Mouse (Mus musculus) liver, adult 2 months (tissue): Measurements from ENCODE around the gene Cryzl2. TPM values are rescaled to one million over a fixed set of nuclear protein-coding genes. Genes with fewer than 3 reads are reported as not detected.

ENCODE experiments used
- DNase-seq: peaks from one replicate; pipeline ENCODE4 v3.0.0-alpha.2; 2011; ENCODE audit warnings: low read depth, low spot score; ENCODE audit errors: extremely low read depth
- H3K27ac ChIP-seq: fragments of 200-500 bp; replicated peaks from 2 replicates; pipeline ENCODE4 v1.5.1; 2012; ENCODE audit warnings: low read depth, mild to moderate bottlenecking, control low read depth, inconsistent platforms, low read length; ENCODE audit not compliant: insufficient read depth
- H3K27me3 ChIP-seq: fragments of 200-500 bp; 2 replicates; pipeline ENCODE4 v1.6.1; 2012; ENCODE audit warnings: mild to moderate bottlenecking, moderate library complexity, low read length, inconsistent platforms; ENCODE audit not compliant: control insufficient read depth, insufficient read depth
- H3K36me3 ChIP-seq: fragments of 200-500 bp; 2 replicates; pipeline ENCODE4 v1.6.1; 2012; ENCODE audit warnings: low read length, inconsistent platforms; ENCODE audit not compliant: control insufficient read depth, insufficient read depth
- H3K4me1 ChIP-seq: fragments of 200-500 bp; 2 replicates; pipeline ENCODE4 v1.6.1; 2011; ENCODE audit warnings: low read length; ENCODE audit not compliant: control insufficient read depth, insufficient read depth
- H3K4me3 ChIP-seq: fragments of 200-500 bp; 2 replicates; pipeline ENCODE4 v1.5.1; 2011; ENCODE audit warnings: low read depth, mild to moderate bottlenecking, control low read depth, low read length, moderate library complexity; ENCODE audit not compliant: insufficient read depth
- H3K79me2 ChIP-seq: fragments of 200-500 bp; 2 replicates; pipeline ENCODE4 v1.6.1; 2012; ENCODE audit warnings: inconsistent platforms, mild to moderate bottlenecking, low read length, moderate library complexity; ENCODE audit not compliant: control insufficient read depth, insufficient read depth
- H3K9ac ChIP-seq: fragments of 200-500 bp; 2 replicates; pipeline ENCODE4 v1.6.1; 2012; ENCODE audit warnings: low read depth, mild to moderate bottlenecking, control low read depth, inconsistent platforms, low read length
- CTCF ChIP-seq: fragments of 200-500 bp; IDR thresholded peaks from 2 replicates; pipeline ENCODE4 v1.5.1; 2011; ENCODE audit warnings: low read depth, low read length, control low read depth
- POLR2A ChIP-seq: fragments of 200-500 bp; IDR thresholded peaks from 2 replicates; pipeline ENCODE4 v1.6.1; 2011; ENCODE audit warnings: low read length, control low read depth; ENCODE audit not compliant: insufficient read depth; ENCODE audit errors: extremely low read depth
- WGBS: fragments of 180-500 bp; shearing (Covaris S2); methylation state at CpG from one replicate; pipeline ENCODE4 v1.1.7; 2018; 5-methylcytosine and 5-hydroxymethylcytosine counted together
- polyA plus RNA-seq: library from polyadenylated mRNA; depleted of rRNA; stranded (reverse); fragments of >200 nt; gene quantifications from 2 replicates; pipeline ENCODE4 v1.2.3, GENCODE M21; 2012
- total RNA-seq: library from RNA; depleted of rRNA; stranded (reverse); fragments of >200 nt; gene quantifications from 2 replicates; pipeline ENCODE4 v1.2.3, GENCODE M21; 2014

Cryzl2 gene
- total and polyA plus RNA-seq, 2 experiments: 22.7 to 31.0 TPM

DNA sequence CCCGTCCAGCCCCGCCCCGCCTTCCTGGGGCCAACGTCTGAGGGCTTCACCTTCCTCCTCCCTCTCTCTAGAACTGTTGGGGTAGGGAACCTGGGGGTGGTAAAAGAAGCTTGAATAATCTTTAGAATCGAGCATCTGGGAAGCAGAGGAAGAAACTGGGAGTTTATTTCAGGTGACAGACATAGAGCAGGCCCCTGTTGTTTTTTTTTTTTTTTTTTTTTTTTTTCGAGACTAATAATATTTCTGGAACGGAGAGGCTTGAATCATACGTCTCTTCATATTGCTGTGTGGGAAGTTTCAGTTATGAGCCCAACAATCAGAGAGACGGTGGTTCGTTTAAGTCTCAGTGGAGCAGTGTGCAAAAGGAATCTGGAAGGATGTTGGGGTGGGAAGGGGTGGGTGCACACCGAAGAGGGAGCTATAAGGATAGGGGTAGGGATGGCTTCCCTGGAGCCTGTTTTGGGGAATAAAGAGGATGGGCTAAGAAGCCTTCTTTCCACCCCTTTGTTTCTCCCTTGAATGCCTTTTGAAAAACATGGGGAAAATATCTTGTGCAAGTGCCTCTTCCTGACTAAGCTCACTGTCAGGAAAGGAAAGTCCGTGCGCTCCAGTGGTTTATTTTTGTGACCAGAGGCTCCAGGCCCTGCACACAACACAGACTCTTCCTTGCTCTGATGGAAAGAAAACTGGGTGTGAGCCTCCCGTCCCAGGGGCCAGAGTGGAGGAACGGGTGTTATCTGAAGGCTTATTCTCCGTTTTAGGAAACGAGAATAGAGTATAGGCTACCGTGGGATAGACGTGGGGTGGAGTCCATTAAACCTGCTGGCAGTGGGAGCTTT is 14.4 kb upstream of the Cryzl2 start:
- Histone ChIP-seq H3K4me3 (no peak overlapping the region), H3K36me3 (no peaks in the 10 kb centered on the region), H3K79me2 (no peaks in the 10 kb centered on the region), H3K27me3 (no peaks in the 10 kb centered on the region), H3K4me1 (peaks cover 5% of the 10 kb centered on the region; the same call in 1 of the 2 replicates), H3K9ac (no peak overlapping the region), H3K27ac (peak overlapping the region; percentile 87)
- 61% methylated on average over 19 of the region's 19 CpGs for WGBS
- no peak for TF ChIP-seq CTCF
- no peak for TF ChIP-seq POLR2A
- DNase-seq: no peak

DNA sequence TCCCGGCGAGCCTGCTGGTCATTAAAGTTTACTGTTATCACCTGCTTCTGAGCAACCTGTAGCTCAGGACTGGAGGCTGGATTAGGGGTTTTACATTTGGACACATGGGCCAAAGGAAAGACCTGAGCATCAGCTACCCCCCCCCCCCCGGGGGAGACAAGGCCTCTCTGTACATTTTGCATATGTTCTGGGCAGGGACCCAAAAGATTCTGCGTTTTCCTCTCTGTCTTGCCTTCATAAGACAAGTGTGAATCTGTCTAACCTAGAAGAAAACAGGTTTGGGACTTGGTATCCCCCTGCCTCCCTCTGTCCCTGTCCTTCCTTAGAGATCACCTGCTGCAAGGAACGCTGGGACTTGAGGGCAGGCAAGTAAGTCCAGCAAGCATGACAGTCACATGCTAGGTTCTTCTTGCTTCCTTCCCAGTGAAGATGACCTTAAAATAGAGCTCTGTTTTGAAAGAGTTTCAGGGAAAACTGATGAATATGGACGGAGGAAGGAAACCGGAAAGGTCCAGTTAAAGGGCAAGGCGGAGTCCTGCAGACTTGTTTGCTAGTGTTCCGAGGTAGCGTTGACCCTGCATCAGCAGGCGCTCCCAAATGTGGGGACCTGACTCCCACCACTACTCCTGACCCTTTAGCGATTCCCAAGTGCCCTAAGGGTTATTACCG is 13.6 kb upstream of the Cryzl2 start:
- DNase-seq: peak; percentile 39
- H3K36me3 ChIP-seq: no peaks in the 10 kb centered on the region
- H3K4me1 ChIP-seq: peaks cover 5% of the 10 kb centered on the region; the same call in 1 of the 2 replicates
- H3K27ac ChIP-seq: peak overlapping the region; percentile 71
- no peaks in the 10 kb centered on the region for H3K79me2 ChIP-seq
- no peak overlapping the region for H3K4me3 ChIP-seq
- no peak overlapping the region for H3K9ac ChIP-seq
- 69% methylated on average over 13 of the region's 13 CpGs for WGBS
- no peak for TF ChIP-seq CTCF
- TF ChIP-seq POLR2A: no peak
- no peaks in the 10 kb centered on the region for H3K27me3 ChIP-seq

DNA sequence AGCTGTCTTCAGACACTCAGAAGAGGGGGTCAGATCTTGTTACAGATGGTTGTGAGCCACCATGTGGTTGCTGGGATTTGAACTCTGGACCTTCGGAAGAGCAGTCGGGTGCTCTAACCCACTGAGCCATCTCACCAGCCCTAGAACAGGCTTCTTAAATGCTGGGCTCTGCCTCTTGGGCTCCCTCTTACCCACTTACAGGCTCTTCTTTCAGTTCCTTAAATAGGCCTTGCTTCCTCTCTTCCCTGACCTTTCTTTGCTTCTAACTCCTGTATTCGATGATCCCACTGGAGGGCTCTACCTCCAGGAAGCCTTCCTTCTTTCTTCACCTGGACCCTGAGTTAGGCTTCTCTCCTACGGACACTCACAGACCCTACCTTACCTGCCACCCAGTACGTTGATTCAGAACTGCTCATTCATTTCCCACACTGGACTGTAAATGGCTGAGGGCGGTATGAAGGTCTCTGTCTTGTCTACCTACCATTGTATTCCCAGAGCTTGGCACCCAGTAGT is 12.9 kb upstream of the Cryzl2 start:
- H3K27ac ChIP-seq: peak overlapping the region; percentile 27
- H3K79me2 ChIP-seq: no peaks in the 10 kb centered on the region
- H3K4me3 ChIP-seq: no peak overlapping the region
- no peaks in the 10 kb centered on the region for H3K36me3 ChIP-seq
- H3K9ac ChIP-seq: no peak overlapping the region
- no peak for TF ChIP-seq POLR2A
- no peak for TF ChIP-seq CTCF
- H3K4me1 ChIP-seq: peaks cover 5% of the 10 kb centered on the region; the same call in 1 of the 2 replicates
- H3K27me3 ChIP-seq: no peaks in the 10 kb centered on the region
- 82% methylated on average over 6 of the region's 6 CpGs for WGBS
- peak; percentile 17 for DNase-seq

DNA sequence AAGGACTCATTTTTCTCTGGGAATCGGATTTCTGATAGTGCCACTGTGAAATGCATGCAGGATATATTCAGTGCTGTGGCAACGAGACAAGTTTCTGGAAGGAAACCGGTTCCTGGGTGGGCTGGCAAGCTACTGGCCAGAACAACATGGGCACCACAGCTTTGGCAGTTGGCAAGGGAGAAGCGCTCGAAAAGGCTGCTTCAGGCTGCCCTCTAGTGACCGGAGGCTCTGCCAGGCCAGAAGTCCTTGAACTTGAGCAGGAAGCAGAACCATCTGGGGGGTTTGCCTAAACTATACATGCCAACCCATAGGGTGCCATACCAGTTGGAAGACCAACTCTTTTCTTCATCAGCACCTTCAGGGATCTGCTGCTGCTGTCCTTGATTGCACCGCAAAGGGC is 12.1 kb upstream of the Cryzl2 start:
- no peak for TF ChIP-seq POLR2A
- TF ChIP-seq CTCF: peak; percentile 78
- Histone ChIP-seq H3K27ac (no peak overlapping the region), H3K79me2 (no peaks in the 10 kb centered on the region), H3K4me1 (peaks cover 5% of the 10 kb centered on the region; the same call in 1 of the 2 replicates), H3K4me3 (no peak overlapping the region), H3K27me3 (no peaks in the 10 kb centered on the region), H3K36me3 (no peaks in the 10 kb centered on the region), H3K9ac (no peak overlapping the region)
- 55% methylated on average over 7 of the region's 7 CpGs for WGBS
- DNase-seq: peak; percentile 39

- Histone ChIP-seq H3K4me1 (peaks cover 5% of the 10 kb centered on the region; the same call in 1 of the 2 replicates), H3K27ac (0 out of 2 replicates have a peak overlapping the region, but pooled peaks have one; percentile 8), H3K9ac (no peak overlapping the region), H3K27me3 (no peaks in the 10 kb centered on the region), H3K36me3 (no peaks in the 10 kb centered on the region), H3K79me2 (no peaks in the 10 kb centered on the region), H3K4me3 (no peak overlapping the region)
- no peak for DNase-seq
- TF ChIP-seq CTCF: no peak
- TF ChIP-seq POLR2A: no peak
- 51% methylated on average over 4 of the region's 4 CpGs for WGBS
Measured at GRCm38 (mm10) chr1:157447142-157447541, 11.2 kb upstream of the Cryzl2 start.
